Mouse (Mus musculus) limb, embryonic 15.5 days (tissue): ENCODE measurements around the gene Akap7. TPM values are rescaled to one million over a fixed set of nuclear protein-coding genes. Genes with fewer than 3 reads are reported as not detected.

Experiments used
- ATAC-seq: fragments of 200-750 bp; cut with Nextera tagmentation; 2 replicates; pipeline ENCODE4 v1.8.0; 2017; ENCODE audit warnings: low read depth, moderate TSS enrichment; ENCODE audit not compliant: insufficient number of reproducible peaks, low FRiP score, low TSS enrichment
- H3K27ac ChIP-seq: fragments of 300-500 bp; sonication (generic); 2 replicates; pipeline ENCODE4 v1.5.1; 2015; ENCODE audit warnings: moderate library complexity, mild to moderate bottlenecking, inconsistent platforms
- H3K27me3 ChIP-seq: fragments of 300-500 bp; sonication (generic); 2 replicates; pipeline ENCODE4 v1.6.1; 2015; ENCODE audit warnings: inconsistent platforms
- H3K36me3 ChIP-seq: fragments of 300-500 bp; sonication (generic); 2 replicates; pipeline ENCODE4 v1.6.1; 2015; ENCODE audit warnings: inconsistent platforms
- H3K4me1 ChIP-seq: fragments of 300-500 bp; sonication (generic); 2 replicates; pipeline ENCODE4 v1.6.1; 2015; ENCODE audit warnings: inconsistent platforms
- H3K4me2 ChIP-seq: fragments of 300-500 bp; sonication (generic); 2 replicates; pipeline ENCODE4 v1.6.1; 2015; ENCODE audit warnings: mild to moderate bottlenecking, inconsistent platforms
- H3K4me3 ChIP-seq: fragments of 300-500 bp; sonication (generic); 2 replicates; pipeline ENCODE4 v1.5.1; 2015; ENCODE audit warnings: mild to moderate bottlenecking, inconsistent platforms
- H3K9ac ChIP-seq: fragments of 300-500 bp; sonication (generic); 2 replicates; pipeline ENCODE4 v1.6.1; 2015; ENCODE audit warnings: inconsistent platforms
- H3K9me3 ChIP-seq: fragments of 300-500 bp; sonication (generic); 2 replicates; pipeline ENCODE4 v1.6.1; 2016; ENCODE audit warnings: inconsistent platforms
- WGBS: fragments of 180-500 bp; shearing (Covaris S2); methylation state at CpG from one replicate; pipeline ENCODE4 v1.1.7; 2015; 5-methylcytosine and 5-hydroxymethylcytosine counted together
- polyA plus RNA-seq: library from polyadenylated mRNA; unstranded; fragments of >200 nt; fragmentation: Nextera tagmentation; extraction: Ambion mirVana; gene quantifications from 2 replicates; pipeline ENCODE4 v1.2.1, GENCODE M21; 2015

Gene Akap7
- polyA plus RNA-seq, 1 experiment from 2014 or later = 14.0 TPM

DNA sequence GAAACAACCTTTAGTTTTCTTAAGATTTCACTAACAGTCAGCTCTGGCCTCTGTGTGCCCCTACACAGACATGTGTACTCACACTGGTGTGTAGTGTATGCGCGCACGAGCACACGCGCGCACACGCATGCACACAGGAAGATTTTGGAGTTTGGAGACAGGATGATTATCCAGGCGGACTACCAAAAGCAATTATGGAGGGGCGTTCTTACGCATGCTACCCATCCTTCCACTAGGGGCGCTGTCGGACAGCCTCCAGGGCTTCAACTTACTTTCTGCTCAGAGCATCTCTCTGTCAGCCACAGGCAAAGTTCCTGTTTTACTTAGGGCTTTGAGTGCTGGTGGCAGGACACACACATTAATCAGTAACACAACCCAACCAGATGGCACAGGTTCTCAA, 57.6 kb downstream of the Akap7 start:
- ATAC-seq = no peak
- Histone ChIP-seq H3K27ac (no peak overlapping the region), H3K4me2 (no peak overlapping the region), H3K9me3 (no peaks in the 10 kb centered on the region), H3K27me3 (no peaks in the 10 kb centered on the region), H3K36me3 (no peaks in the 10 kb centered on the region), H3K4me3 (no peak overlapping the region), H3K9ac (no peak overlapping the region), H3K4me1 (no peaks in the 10 kb centered on the region)
- 44% methylated on average over 12 of the region's 12 CpGs for WGBS

DNA sequence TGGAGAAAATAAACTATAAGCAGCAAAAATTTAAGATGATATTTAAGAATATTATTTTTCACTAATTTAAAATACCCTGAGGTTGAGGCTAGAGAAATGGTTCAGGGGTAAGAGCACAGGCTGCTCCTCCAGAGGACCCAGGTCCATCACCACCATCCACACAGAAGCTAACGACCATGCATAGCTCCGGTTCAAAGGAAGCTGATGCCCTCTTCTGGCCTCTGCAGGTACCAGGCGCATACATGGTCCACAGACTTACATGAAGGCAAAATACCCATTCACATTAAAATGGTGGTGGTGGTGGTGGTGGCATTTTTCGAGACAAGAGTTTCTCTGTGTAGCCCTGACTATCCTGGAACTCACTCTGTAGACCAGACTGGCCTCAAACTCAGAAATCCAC, 61.5 kb downstream of the Akap7 start:
- Histone ChIP-seq H3K9me3 (no peaks in the 10 kb centered on the region), H3K4me2 (no peak overlapping the region), H3K36me3 (no peaks in the 10 kb centered on the region), H3K9ac (no peak overlapping the region), H3K27ac (no peak overlapping the region), H3K4me3 (no peak overlapping the region), H3K27me3 (no peaks in the 10 kb centered on the region), H3K4me1 (no peaks in the 10 kb centered on the region)
- no peak for ATAC-seq
- WGBS = 48% methylated on average over 4 of the region's 4 CpGs

DNA sequence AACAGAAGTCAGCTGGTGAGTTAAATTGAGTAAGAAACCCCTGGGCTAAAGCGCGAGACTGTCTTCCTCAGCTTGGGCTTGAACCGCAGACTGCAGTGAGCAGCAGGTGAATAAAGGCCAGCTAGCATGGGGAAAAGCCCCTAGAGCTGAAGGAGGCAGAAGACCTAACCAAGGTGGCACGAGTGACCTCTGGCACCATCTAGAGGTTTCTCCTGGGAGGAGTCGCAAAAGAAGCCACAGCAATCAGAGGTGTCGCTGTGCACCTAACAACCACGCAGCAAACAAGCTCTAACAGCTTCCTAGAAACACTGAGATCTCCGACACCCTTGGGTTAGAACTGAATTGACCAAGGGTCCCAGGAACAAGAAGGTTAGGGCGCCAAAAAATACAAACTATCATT, 68.5 kb downstream of the Akap7 start:
- H3K9ac ChIP-seq = no peak overlapping the region

DNA sequence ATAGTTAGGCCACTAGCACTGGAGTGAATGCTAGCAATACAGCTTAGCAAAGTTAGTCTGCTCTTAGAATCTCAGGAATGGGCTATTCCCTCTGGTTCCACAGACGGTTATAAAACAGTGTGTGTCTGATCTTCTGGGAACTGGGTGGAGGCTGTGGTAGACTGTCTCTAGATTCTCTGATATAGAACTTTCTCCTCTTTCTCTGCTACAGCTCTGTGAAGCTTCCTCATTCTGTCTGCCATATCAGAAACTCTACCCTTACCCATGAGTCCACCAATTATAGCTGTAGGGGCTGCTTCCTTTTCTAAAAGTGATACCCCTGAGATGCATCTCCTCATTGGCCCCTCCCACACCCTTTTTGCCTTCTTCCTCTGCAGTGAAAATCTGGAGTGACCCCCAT, 73.6 kb downstream of the Akap7 start:
- Histone ChIP-seq H3K9ac (no peak overlapping the region), H3K27ac (no peak overlapping the region), H3K4me1 (peaks cover 8% of the 10 kb centered on the region), H3K4me2 (no peak overlapping the region), H3K36me3 (no peaks in the 10 kb centered on the region), H3K9me3 (no peaks in the 10 kb centered on the region), H3K4me3 (no peak overlapping the region), H3K27me3 (no peaks in the 10 kb centered on the region)
- ATAC-seq = no peak
- 45% methylated on average over 1 of the region's 1 CpGs for whole genome bisulfite sequencing

More for the DNA sequence above, 68.5 kb downstream of the Akap7 start:
- WGBS = 27% methylated on average over 9 of the region's 9 CpGs
- H3K27me3 ChIP-seq = no peaks in the 10 kb centered on the region
- no peaks in the 10 kb centered on the region for H3K9me3 ChIP-seq
- H3K4me1 ChIP-seq = no peaks in the 10 kb centered on the region
- H3K27ac ChIP-seq = no peak overlapping the region
- H3K4me2 ChIP-seq = no peak overlapping the region
- no peaks in the 10 kb centered on the region for H3K36me3 ChIP-seq
- no peak overlapping the region for H3K4me3 ChIP-seq
- no peak for ATAC-seq

DNA sequence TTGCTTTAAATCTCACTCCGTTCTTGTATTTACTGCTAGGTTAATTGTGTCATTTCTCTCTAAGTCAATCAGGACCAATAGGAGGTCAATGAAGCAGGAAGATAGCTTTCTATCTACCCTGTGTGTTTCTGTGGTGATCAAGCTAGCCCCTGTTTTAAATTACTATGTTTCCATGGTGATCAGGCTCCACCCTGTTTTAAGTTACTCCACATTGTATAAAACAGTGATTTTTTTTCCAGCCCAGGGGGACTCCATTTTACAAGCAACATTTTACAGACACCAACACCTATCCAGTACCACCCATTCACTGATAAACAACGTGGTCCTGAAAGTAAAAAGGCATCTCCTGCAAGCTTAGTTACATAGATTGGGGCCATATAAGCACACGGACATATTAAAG, 75.0 kb downstream of the Akap7 start:
- no peaks in the 10 kb centered on the region for H3K36me3 ChIP-seq
- H3K27ac ChIP-seq = no peak overlapping the region
- ATAC-seq = no peak
- WGBS = 30% methylated on average over 3 of the region's 3 CpGs
- no peaks in the 10 kb centered on the region for H3K9me3 ChIP-seq
- H3K9ac ChIP-seq = no peak overlapping the region
- no peaks in the 10 kb centered on the region for H3K27me3 ChIP-seq
- no peak overlapping the region for H3K4me2 ChIP-seq
- peaks cover 8% of the 10 kb centered on the region for H3K4me1 ChIP-seq
- H3K4me3 ChIP-seq = no peak overlapping the region

DNA sequence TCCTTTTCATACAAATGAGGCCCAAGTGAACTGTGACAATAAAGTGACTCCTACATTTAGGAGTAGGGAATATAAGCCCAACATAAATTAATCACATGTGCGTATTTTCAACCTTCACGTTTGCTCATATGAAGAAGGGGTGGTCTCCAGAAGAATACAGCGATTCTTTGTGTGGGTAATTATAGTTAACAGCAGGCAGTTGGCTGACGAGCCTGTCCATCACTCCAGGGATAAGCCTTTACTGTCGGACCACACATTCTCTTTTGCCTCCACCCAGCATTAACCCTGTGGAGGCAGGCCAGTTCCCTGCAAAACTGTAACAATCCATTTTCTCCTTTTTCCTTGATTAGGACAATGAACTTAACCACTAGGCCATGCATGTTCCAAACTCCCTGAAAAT, 76.3 kb downstream of the Akap7 start:
- no peaks in the 10 kb centered on the region for H3K27me3 ChIP-seq
- no peak overlapping the region for H3K4me3 ChIP-seq
- no peak overlapping the region for H3K4me2 ChIP-seq
- H3K36me3 ChIP-seq = no peaks in the 10 kb centered on the region
- no peak overlapping the region for H3K27ac ChIP-seq
- no peak for ATAC-seq
- no peaks in the 10 kb centered on the region for H3K9me3 ChIP-seq
- WGBS = 21% methylated on average over 5 of the region's 5 CpGs
- H3K4me1 ChIP-seq = peaks cover 8% of the 10 kb centered on the region
- H3K9ac ChIP-seq = no peak overlapping the region

DNA sequence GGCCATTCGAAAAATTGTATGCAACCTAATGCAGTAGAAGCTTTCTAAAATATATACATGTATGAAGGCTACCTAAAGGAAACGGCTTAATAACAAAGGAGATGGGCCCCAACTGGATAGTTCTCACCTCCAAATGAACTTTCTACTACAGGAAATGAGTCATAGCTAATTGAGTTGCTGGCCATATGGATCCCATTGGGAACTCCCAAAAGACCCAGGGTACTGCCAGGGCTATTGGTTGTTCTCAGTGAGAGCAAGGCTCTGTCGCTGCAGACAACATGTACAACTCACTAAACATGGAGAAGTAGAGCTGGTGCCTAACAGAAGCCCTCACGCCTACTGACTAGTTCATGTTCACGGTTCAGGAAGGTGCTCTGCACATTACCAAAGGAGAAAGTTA, 83.3 kb downstream of the Akap7 start:
- no peak overlapping the region for H3K9ac ChIP-seq
- no peak overlapping the region for H3K27ac ChIP-seq
- WGBS = 65% methylated on average over 5 of the region's 5 CpGs
- no peak overlapping the region for H3K4me2 ChIP-seq
- 0 out of 2 replicates have a peak, but pooled peaks cover 4% of the 10 kb centered on the region for H3K4me1 ChIP-seq
- H3K36me3 ChIP-seq = no peaks in the 10 kb centered on the region
- no peaks in the 10 kb centered on the region for H3K27me3 ChIP-seq
- H3K9me3 ChIP-seq = no peaks in the 10 kb centered on the region
- H3K4me3 ChIP-seq = no peak overlapping the region
- ATAC-seq = no peak

DNA sequence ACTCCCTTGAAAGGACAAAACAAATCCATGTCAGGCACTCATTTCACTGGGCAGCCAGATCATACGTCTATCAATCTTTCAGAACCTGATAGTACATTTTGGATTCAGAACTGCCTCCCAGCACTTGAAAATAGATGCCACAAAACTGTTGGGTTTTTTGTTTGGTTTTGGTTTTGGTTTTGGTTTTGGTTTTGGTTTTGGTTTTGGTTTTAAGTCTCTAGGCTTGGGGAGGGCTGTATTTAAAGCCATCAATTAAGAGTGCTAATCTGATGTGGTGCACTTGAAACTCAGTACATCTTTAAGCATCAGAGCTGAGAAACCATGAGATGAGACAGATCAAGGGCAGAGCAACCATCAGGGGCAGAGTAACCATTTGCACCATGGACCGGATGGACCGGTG, 86.9 kb downstream of the Akap7 start:
- no peak for ATAC-seq
- no peak overlapping the region for H3K4me2 ChIP-seq
- H3K36me3 ChIP-seq = no peaks in the 10 kb centered on the region
- no peak overlapping the region for H3K27ac ChIP-seq
- H3K4me3 ChIP-seq = no peak overlapping the region
- H3K9ac ChIP-seq = no peak overlapping the region
- 76% methylated on average over 3 of the region's 3 CpGs for WGBS
- H3K9me3 ChIP-seq = no peaks in the 10 kb centered on the region
- H3K4me1 ChIP-seq = 0 out of 2 replicates have a peak, but pooled peaks cover 4% of the 10 kb centered on the region
- H3K27me3 ChIP-seq = no peaks in the 10 kb centered on the region

DNA sequence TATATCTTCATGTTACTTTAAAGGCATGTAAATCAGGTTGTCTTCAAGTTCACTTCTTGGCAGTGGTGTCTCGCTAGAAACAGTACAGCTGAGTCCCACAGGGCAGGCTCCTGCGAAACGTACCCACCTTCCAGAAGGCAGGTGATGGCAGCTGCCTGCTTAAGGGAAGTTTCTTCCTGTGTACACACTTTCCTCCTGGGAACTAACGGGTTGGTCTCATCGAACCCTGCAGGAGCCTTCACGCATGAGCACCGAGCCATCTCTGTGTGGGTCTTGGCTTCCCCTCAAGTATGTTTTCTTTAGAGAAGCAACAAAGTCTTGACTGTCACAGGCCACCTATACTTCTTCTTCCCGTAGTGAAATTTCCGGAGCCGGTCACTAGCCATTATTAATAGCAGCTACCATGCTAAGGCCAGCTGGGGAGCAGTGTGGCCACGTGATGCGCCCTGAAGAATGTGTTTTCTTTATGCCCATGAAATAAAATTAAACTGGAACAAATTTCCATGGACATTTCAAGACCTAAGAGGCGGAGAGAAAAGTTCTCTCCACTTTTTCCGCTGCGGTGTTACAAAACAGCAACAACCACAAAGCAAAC, 87.7 kb downstream of the Akap7 start:
- 82% methylated on average over 15 of the region's 15 CpGs for WGBS
- Histone ChIP-seq H3K27ac (no peak overlapping the region), H3K9me3 (no peaks in the 10 kb centered on the region), H3K4me3 (no peak overlapping the region), H3K4me2 (no peak overlapping the region), H3K36me3 (no peaks in the 10 kb centered on the region), H3K4me1 (0 out of 2 replicates have a peak, but pooled peaks cover 4% of the 10 kb centered on the region), H3K9ac (no peak overlapping the region), H3K27me3 (no peaks in the 10 kb centered on the region)
- no peak for ATAC-seq

DNA sequence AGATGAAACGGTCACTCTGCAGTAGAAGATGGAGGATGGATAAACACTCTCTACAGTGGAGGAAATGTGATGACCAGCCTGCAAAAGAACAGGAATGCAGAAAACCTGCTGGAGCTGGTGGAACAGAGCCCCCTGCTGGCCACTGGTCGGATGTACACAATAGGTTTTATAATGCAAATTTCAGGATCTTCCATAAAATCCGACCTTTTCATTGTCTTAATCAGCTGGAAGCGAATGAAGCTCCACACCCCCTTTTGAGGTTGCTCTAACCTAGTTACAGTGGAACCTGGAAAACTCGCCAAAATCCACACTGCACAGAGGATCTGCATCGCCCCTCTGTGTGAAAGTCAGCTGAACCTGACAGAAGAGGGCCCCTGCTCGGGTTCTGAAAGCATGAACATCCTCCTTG, 88.4 kb downstream of the Akap7 start:
- no peaks in the 10 kb centered on the region for H3K4me1 ChIP-seq
- no peak overlapping the region for H3K4me2 ChIP-seq
- H3K27me3 ChIP-seq = no peaks in the 10 kb centered on the region
- H3K27ac ChIP-seq = no peak overlapping the region
- no peaks in the 10 kb centered on the region for H3K36me3 ChIP-seq
- 23% methylated on average over 7 of the region's 7 CpGs for WGBS
- ATAC-seq = no peak
- no peak overlapping the region for H3K4me3 ChIP-seq
- no peaks in the 10 kb centered on the region for H3K9me3 ChIP-seq
- no peak overlapping the region for H3K9ac ChIP-seq

DNA sequence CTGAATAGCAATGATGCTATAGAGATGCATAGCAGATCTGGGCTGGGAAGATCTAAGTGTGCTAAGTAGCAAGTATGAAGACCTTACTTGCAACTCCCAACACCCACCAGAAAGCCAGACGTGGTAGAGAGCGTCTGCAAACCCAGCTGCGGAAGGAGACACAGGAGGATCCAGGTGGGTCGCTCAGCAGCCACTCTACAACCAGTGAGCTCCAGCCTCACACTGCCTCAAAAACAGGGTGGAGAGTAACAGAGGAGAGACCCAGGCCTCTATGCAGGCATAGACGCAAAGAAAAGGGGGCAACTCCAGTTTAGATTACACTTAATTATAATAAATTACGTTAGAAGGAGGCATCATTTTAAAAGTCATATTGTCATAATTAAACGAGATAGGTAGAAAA, 88.9 kb downstream of the Akap7 start:
- ATAC-seq = no peak
- no peaks in the 10 kb centered on the region for H3K36me3 ChIP-seq
- no peak overlapping the region for H3K4me3 ChIP-seq
- H3K9ac ChIP-seq = no peak overlapping the region
- no peaks in the 10 kb centered on the region for H3K9me3 ChIP-seq
- no peaks in the 10 kb centered on the region for H3K27me3 ChIP-seq
- no peak overlapping the region for H3K4me2 ChIP-seq
- 74% methylated on average over 7 of the region's 7 CpGs for WGBS
- H3K4me1 ChIP-seq = no peaks in the 10 kb centered on the region
- H3K27ac ChIP-seq = no peak overlapping the region

DNA sequence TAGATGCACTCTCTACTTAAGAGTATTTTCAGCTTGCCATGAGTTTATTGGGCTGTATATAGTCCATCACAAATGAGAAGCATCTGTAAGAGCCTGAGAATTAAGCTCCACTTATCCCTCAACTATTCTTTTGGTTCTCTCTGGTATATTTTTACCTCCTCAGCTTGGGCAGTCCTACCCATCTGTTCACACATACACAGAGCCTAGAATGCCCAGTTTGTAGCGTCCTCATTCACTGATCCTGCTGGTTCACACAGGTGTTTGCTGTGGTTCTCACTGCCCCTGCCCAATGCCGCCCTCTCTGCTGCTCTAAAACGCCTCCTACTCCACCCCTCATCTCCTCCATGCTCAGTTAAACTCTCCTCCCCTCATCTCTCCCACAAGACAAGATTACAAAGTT, 91.7 kb downstream of the Akap7 start:
- 94% methylated on average over 3 of the region's 3 CpGs for WGBS

DNA sequence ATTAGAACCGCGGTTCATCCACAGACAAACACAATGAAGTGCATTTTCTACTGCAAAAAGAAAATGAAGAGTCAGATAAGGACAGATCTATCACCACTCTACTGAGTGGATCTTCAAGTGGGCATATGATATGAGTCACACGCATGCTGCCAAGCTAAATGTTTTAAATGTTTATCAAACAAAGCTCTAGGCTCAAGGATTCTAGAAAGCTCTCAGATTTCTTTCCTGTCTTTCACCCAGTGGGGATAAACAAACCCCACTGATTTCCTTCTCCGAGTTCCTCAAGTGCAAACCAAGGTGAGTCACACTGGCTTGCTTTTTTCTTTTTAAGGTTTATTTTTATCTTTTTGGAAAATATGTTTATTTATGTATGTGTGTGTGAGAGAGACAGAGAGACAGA, 94.0 kb downstream of the Akap7 start:
- no peaks in the 10 kb centered on the region for H3K27me3 ChIP-seq
- H3K4me1 ChIP-seq = no peaks in the 10 kb centered on the region
- 86% methylated on average over 4 of the region's 4 CpGs for WGBS
- H3K4me2 ChIP-seq = no peak overlapping the region
- H3K27ac ChIP-seq = no peak overlapping the region
- H3K4me3 ChIP-seq = no peak overlapping the region
- no peaks in the 10 kb centered on the region for H3K36me3 ChIP-seq
- ATAC-seq = no peak
- H3K9me3 ChIP-seq = no peaks in the 10 kb centered on the region
- no peak overlapping the region for H3K9ac ChIP-seq

More for the DNA sequence above, 91.7 kb downstream of the Akap7 start:
- H3K4me2 ChIP-seq = no peak overlapping the region
- no peak overlapping the region for H3K9ac ChIP-seq
- H3K27me3 ChIP-seq = no peaks in the 10 kb centered on the region
- no peak overlapping the region for H3K27ac ChIP-seq
- ATAC-seq = no peak
- no peak overlapping the region for H3K4me3 ChIP-seq
- no peaks in the 10 kb centered on the region for H3K36me3 ChIP-seq
- no peaks in the 10 kb centered on the region for H3K4me1 ChIP-seq
- H3K9me3 ChIP-seq = no peaks in the 10 kb centered on the region
